Mouse (Mus musculus): ENCODE results near the gene Gm21103.
"Not testable (repeated sequence)": the region's sequence is repeated elsewhere in the genome, so short reads cannot be mapped to it uniquely, and the experiment has no call there.

Gene Gm21103

GRCm38 (mm10) chr14:6304743-6305142 lies at the start of gene Gm21103:
Gene Gm21103, minus strand, starts transcription at chr14:6304843.
- not testable (repeated sequence) for DNase-seq

GRCm38 (mm10) chr14:6343578-6343977 lies 38.9 kb upstream of the Gm21103 start, which contains the start of gene Gm3618:
Gene Gm3618, minus strand, starts transcription at chr14:6343678.
- not testable (repeated sequence) for DNase-seq

GRCm38 (mm10) chr14:6286931-6287715 lies 17.5 kb downstream of the Gm21103 start, which contains the start of gene Gm3411:
Gene Gm3411, minus strand, starts transcription at chr14:6287250.
- DNase-seq = peak; percentile 9

All from thymus, postnatal 14 days (tissue).